Mouse (Mus musculus) MEL (cell line): ENCODE measurements around the gene Lrba. TPM values are rescaled to one million over a fixed set of nuclear protein-coding genes. Genes with fewer than 3 reads are reported as not detected.

Experiments used
- DNase-seq: peaks from one replicate; pipeline ENCODE4 v3.0.0; 2011; ENCODE audit warnings: low read depth, low spot score
- H3K27ac ChIP-seq: 2 replicates; pipeline ENCODE4 v1.5.1; 2012; ENCODE audit warnings: low read depth, mild to moderate bottlenecking, control low read depth, low read length, moderate library complexity; ENCODE audit not compliant: control insufficient read depth
- H3K27me3 ChIP-seq, 2 experiments: fragments of 150-350 bp in 1 of 2; sonication (generic) in 1 of 2; 2 replicates each; pipeline ENCODE4 v1.6.1; 2012; ENCODE audit warnings: low read length in 2 of 2, mild to moderate bottlenecking in 2 of 2, improper control_type of control experiment in 1 of 2, moderate library complexity in 1 of 2; ENCODE audit not compliant: insufficient read depth in 2 of 2, control insufficient read depth in 1 of 2
- H3K36me3 ChIP-seq, 2 experiments: 2 replicates each; pipeline ENCODE4 v1.6.1; 2012 to 2014; ENCODE audit warnings: low read length in 2 of 2, improper control_type of control experiment in 1 of 2, inconsistent platforms in 1 of 2, mild to moderate bottlenecking in 1 of 2; ENCODE audit not compliant: insufficient read depth in 2 of 2, control insufficient read depth in 1 of 2
- H3K4me1 ChIP-seq, 2 experiments: fragments of 150-350 bp in 1 of 2; sonication (generic) in 1 of 2; 2 replicates each; pipeline ENCODE4 v1.6.1; 2012; ENCODE audit warnings: low read length in 2 of 2, improper control_type of control experiment in 1 of 2, mild to moderate bottlenecking in 1 of 2; ENCODE audit not compliant: insufficient read depth in 2 of 2, control insufficient read depth in 1 of 2
- H3K4me3 ChIP-seq, 2 experiments: fragments of 150-350 bp in 1 of 2; sonication (generic) in 1 of 2; 2 replicates each; pipeline ENCODE4 v1.5.1; 2012; ENCODE audit warnings: low read depth in 2 of 2, low read length in 2 of 2, mild to moderate bottlenecking in 2 of 2, moderate library complexity in 2 of 2, control low read depth in 1 of 2, improper control_type of control experiment in 1 of 2; ENCODE audit not compliant: control insufficient read depth in 1 of 2, insufficient read depth in 1 of 2
- H3K79me2 ChIP-seq: 2 replicates; pipeline ENCODE4 v1.6.1; 2012; ENCODE audit warnings: mild to moderate bottlenecking, low read length, moderate library complexity; ENCODE audit not compliant: control insufficient read depth, poor library complexity, insufficient read depth
- H3K9ac ChIP-seq: 2 replicates; pipeline ENCODE4 v1.6.1; 2012; ENCODE audit warnings: low read depth, mild to moderate bottlenecking, control low read depth, low read length, moderate library complexity; ENCODE audit not compliant: control insufficient read depth, poor library complexity, severe bottlenecking
- H3K9me3 ChIP-seq: fragments of 150-350 bp; sonication (generic); replicated peaks from 2 replicates; pipeline ENCODE4 v1.6.1; 2012; ENCODE audit warnings: mild to moderate bottlenecking, low read length, improper control_type of control experiment, moderate library complexity; ENCODE audit not compliant: insufficient read depth
- CHD1 ChIP-seq: IDR thresholded peaks from 2 replicates; pipeline ENCODE4 v1.6.1; 2012; ENCODE audit warnings: low read depth, mild to moderate bottlenecking, inconsistent platforms, low read length, improper control_type of control experiment
- E2F4 ChIP-seq: IDR thresholded peaks from 2 replicates; pipeline ENCODE4 v1.6.1; 2011; ENCODE audit warnings: low read depth, low read length, improper control_type of control experiment, borderline replicate concordance
- EP300 ChIP-seq, 2 experiments: IDR thresholded peaks; 2 replicates each; pipeline ENCODE4 v1.6.1; 2011; ENCODE audit warnings: improper control_type of control experiment in 2 of 2, low read length in 2 of 2, low read depth in 1 of 2, mild to moderate bottlenecking in 1 of 2
- ETS1 ChIP-seq: IDR thresholded peaks from 2 replicates; pipeline ENCODE4 v1.6.1; 2012; ENCODE audit warnings: low read depth, mild to moderate bottlenecking, inconsistent platforms, low read length, improper control_type of control experiment, moderate library complexity
- GABPA ChIP-seq: IDR thresholded peaks from 2 replicates; pipeline ENCODE4 v1.6.1; 2012; ENCODE audit warnings: low read depth, mild to moderate bottlenecking, inconsistent platforms, low read length, improper control_type of control experiment, moderate library complexity
- KAT2A ChIP-seq: conservative IDR thresholded peaks from 2 replicates; pipeline ENCODE4 v1.6.1; 2012; ENCODE audit warnings: low read depth, low read length, improper control_type of control experiment, inconsistent platforms
- MAFK ChIP-seq: IDR thresholded peaks from 2 replicates; pipeline ENCODE4 v1.6.1; 2011; ENCODE audit warnings: low read depth, mild to moderate bottlenecking, low read length, improper control_type of control experiment, borderline replicate concordance
- MEF2A ChIP-seq: IDR thresholded peaks from 2 replicates; pipeline ENCODE4 v1.6.1; 2014; ENCODE audit warnings: low read depth, mild to moderate bottlenecking, inconsistent platforms, low read length, improper control_type of control experiment; ENCODE audit not compliant: poor library complexity, insufficient replicate concordance, severe bottlenecking; ENCODE audit errors: extremely low read depth
- MXI1 ChIP-seq: IDR thresholded peaks from 2 replicates; pipeline ENCODE4 v1.6.1; 2011; ENCODE audit warnings: mild to moderate bottlenecking, low read depth, low read length, improper control_type of control experiment
- MYB ChIP-seq: IDR thresholded peaks from 2 replicates; pipeline ENCODE4 v1.6.1; 2011; ENCODE audit warnings: mild to moderate bottlenecking, low read depth, low read length, improper control_type of control experiment
- MYC ChIP-seq: IDR thresholded peaks from 2 replicates; pipeline ENCODE4 v1.6.1; 2011; ENCODE audit warnings: low read depth, mild to moderate bottlenecking, low read length, improper control_type of control experiment, moderate library complexity
- NELFE ChIP-seq: IDR thresholded peaks from 2 replicates; pipeline ENCODE4 v1.6.1; 2011; ENCODE audit warnings: low read depth, low read length, improper control_type of control experiment
- POLR2A ChIP-seq, 2 experiments: IDR thresholded peaks; 2 replicates each; pipeline ENCODE4 v1.6.1; 2011 to 2012; ENCODE audit warnings: low read length in 2 of 2, mild to moderate bottlenecking in 2 of 2, control low read depth in 1 of 2, improper control_type of control experiment in 1 of 2, low read depth in 1 of 2, moderate library complexity in 1 of 2; ENCODE audit not compliant: control insufficient read depth in 1 of 2, insufficient read depth in 1 of 2, poor library complexity in 1 of 2
- POLR2AphosphoS2 ChIP-seq: IDR thresholded peaks from 2 replicates; pipeline ENCODE4 v1.6.1; 2011; ENCODE audit warnings: low read length, improper control_type of control experiment
- POLR2AphosphoS5 ChIP-seq: IDR thresholded peaks from 2 replicates; pipeline ENCODE4 v1.6.1; 2012; ENCODE audit warnings: low read depth, borderline replicate concordance, mild to moderate bottlenecking, inconsistent platforms, low read length, moderate library complexity, mixed read lengths
- RCOR1 ChIP-seq: IDR thresholded peaks from 2 replicates; pipeline ENCODE4 v1.6.1; 2012; ENCODE audit warnings: low read depth, mild to moderate bottlenecking, inconsistent platforms, low read length, improper control_type of control experiment
- SIN3A ChIP-seq: IDR thresholded peaks from 2 replicates; pipeline ENCODE4 v1.6.1; 2012; ENCODE audit warnings: low read length, improper control_type of control experiment, inconsistent platforms
- UBTF ChIP-seq: IDR thresholded peaks from 2 replicates; pipeline ENCODE4 v1.6.1; 2012; ENCODE audit warnings: low read depth, mild to moderate bottlenecking, inconsistent platforms, low read length, improper control_type of control experiment, moderate library complexity, borderline replicate concordance; ENCODE audit not compliant: insufficient read depth
- USF2 ChIP-seq, 2 experiments: IDR thresholded peaks; 2 replicates each; pipeline ENCODE4 v1.6.1; 2011 to 2012; ENCODE audit warnings: improper control_type of control experiment in 2 of 2, low read length in 2 of 2, borderline replicate concordance in 1 of 2, inconsistent platforms in 1 of 2, low read depth in 1 of 2, mild to moderate bottlenecking in 1 of 2; ENCODE audit not compliant: insufficient read depth in 1 of 2
- ZC3H11A ChIP-seq: IDR thresholded peaks from 2 replicates; pipeline ENCODE4 v1.6.1; 2012; ENCODE audit warnings: low read depth, mild to moderate bottlenecking, inconsistent platforms, low read length, improper control_type of control experiment
- ZKSCAN1 ChIP-seq: IDR thresholded peaks from 2 replicates; pipeline ENCODE4 v1.6.1; 2012; ENCODE audit warnings: low read depth, mild to moderate bottlenecking, inconsistent platforms, low read length, improper control_type of control experiment, moderate library complexity
- ZMIZ1 ChIP-seq: IDR thresholded peaks from 2 replicates; pipeline ENCODE4 v1.6.1; 2012; ENCODE audit warnings: low read depth, mild to moderate bottlenecking, inconsistent platforms, low read length, improper control_type of control experiment, moderate library complexity
- polyA plus RNA-seq, 2 experiments: library from polyadenylated mRNA; stranded (reverse) in 1 of 2; unstranded in 1 of 2; fragments of >175 nt in 1 of 2; fragments of >200 nt in 1 of 2; gene quantifications; 2 replicates each; pipeline versions ENCODE4 v1.2.1 to v1.2.4; 2012; ENCODE audit warnings: low replicate concordance in 2 of 2, low read depth in 1 of 2; ENCODE audit not compliant: insufficient read length in 2 of 2, insufficient read depth in 1 of 2, missing spikeins in 1 of 2
- total RNA-seq: library from RNA; depleted of rRNA; stranded (reverse); fragments of 300-350 nt; gene quantifications from 2 replicates; pipeline ENCODE4 v1.2.3, GENCODE M21; 2012

Gene Lrba
- total and polyA plus RNA-seq, 3 experiments: 10.9 to 17.9 TPM; not detected in 1

DNA sequence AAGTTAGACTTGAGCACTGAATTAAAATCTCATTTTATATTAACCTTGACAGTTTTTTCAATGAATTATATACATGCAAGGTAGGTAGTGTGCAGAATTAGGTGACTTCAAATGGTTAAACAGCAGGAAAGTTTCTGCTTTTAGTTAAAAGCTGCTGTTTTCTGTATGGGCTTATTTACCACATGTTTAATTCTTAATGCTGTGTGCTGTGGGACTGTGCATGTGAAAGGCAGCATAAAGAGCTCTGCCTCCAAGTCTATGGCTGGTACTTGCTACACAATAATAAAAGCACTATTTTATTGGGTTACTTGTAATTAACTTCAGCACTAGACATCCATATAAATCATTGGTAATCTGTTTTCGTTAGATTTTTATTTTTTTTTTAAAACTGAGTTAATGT lies 160.6 kb downstream of the Lrba start:
- Histone ChIP-seq H3K79me2 (no peaks in the 10 kb centered on the region), H3K27me3 (no peaks in the 10 kb centered on the region), H3K36me3 (no peaks in the 10 kb centered on the region), H3K4me1 (no peaks in the 10 kb centered on the region), H3K9me3 (no peaks in the 10 kb centered on the region), H3K27ac (no peak overlapping the region), H3K9ac (no peak overlapping the region), H3K4me3 (no peak overlapping the region)
- DNase-seq: no peak
- TF ChIP-seq GABPA: no peak
- no peak for TF ChIP-seq KAT2A
- no peak for TF ChIP-seq NELFE
- TF ChIP-seq RCOR1: no peak
- no peak for TF ChIP-seq MYC
- TF ChIP-seq EP300 (IDR thresholded peaks at IDR 0.05; ENCODE audit: low read depth in 1 of 2, low read length in 2 of 2): no peak
- TF ChIP-seq E2F4: no peak
- no peak for TF ChIP-seq ZMIZ1

- TF ChIP-seq POLR2A (IDR thresholded peaks at IDR 0.05; ENCODE audit: control insufficient read depth in 1 of 2, insufficient read depth in 1 of 2, low read depth in 1 of 2, low read length in 2 of 2, poor library complexity in 1 of 2): no peak
- no peak for TF ChIP-seq POLR2AphosphoS5
- no peak for TF ChIP-seq MXI1
- TF ChIP-seq MYC: no peak
- no peak for TF ChIP-seq ZKSCAN1
- no peak for TF ChIP-seq UBTF
- TF ChIP-seq E2F4: no peak
- no peak for TF ChIP-seq RCOR1
- no peak for TF ChIP-seq MYB
- no peak for TF ChIP-seq ZC3H11A
- TF ChIP-seq CHD1: no peak
- TF ChIP-seq MAFK: no peak
- TF ChIP-seq SIN3A: no peak
- no peak for TF ChIP-seq POLR2AphosphoS2
- no peak for TF ChIP-seq ETS1
- TF ChIP-seq MEF2A: no peak
- no peak for TF ChIP-seq USF2 (IDR thresholded peaks at IDR 0.05; ENCODE audit: borderline replicate concordance in 1 of 2, insufficient read depth in 1 of 2, low read depth in 1 of 2, low read length in 2 of 2)
- no peak for TF ChIP-seq ZMIZ1
- Histone ChIP-seq H3K27me3 (no peaks in the 10 kb centered on the region), H3K4me1 (no peaks in the 10 kb centered on the region), H3K9me3 (no peaks in the 10 kb centered on the region), H3K9ac (no peak overlapping the region), H3K27ac (no peak overlapping the region), H3K36me3 (no peaks in the 10 kb centered on the region), H3K4me3 (no peak overlapping the region), H3K79me2 (no peaks in the 10 kb centered on the region)
- no peak for DNase-seq
These were observed 161.8 kb downstream of the Lrba start for GRCm38 (mm10) chr3:86386246-86386645.
